Mouse (Mus musculus) ZHBTc4 (cell line): ENCODE results near the gene Art3.
"Not testable (repeated sequence)": the region's sequence is repeated elsewhere in the genome, so short reads cannot be mapped to it uniquely, and the experiment has no call there.

ENCODE experiments used
- DNase-seq: peaks from one replicate; pipeline ENCODE4 v3.0.0-alpha.2; 2011; ENCODE audit warnings: low read depth, low spot score

Art3 gene

DNA sequence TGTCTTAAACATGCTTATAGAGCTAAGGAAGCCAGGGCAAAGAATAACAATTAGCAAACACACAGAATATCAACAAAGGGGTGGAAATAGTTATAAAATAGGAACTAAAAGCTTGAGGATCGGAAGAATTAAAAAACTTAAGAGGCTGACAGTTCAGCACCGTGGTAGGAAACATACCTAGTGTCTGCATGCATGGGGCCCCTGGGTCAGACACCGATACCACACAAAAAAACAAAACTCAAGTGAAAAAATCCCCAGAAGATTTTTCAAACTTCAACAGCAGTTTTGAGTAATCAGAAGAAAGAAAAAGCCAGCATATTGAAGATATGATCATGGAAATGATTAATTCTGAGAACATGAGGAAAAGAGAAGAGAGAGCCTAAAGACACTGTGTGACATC is 5.1 kb downstream of the Art3 start:
- DNase-seq, result no peak

DNA sequence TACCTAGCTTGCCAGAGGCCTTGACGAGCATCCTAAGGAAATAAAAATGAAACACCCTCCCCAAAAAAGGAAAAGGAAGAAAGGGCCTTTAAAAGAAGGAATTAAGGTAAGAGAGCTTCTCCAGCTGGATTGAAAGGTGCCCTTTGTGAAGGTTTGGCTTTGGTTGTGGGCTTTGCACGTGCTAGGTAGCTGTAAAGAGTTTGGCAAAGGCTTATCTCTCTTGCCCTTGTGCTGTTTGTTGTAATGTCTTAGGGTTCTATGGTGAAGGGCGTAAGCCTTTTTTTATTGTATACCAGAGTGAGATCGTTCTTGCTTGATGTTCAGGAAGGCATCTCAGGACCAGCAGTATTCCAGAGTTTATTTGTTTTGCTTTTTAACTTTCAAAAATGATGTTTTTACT is 9.0 kb downstream of the Art3 start:
- DNase-seq, result no peak

DNA sequence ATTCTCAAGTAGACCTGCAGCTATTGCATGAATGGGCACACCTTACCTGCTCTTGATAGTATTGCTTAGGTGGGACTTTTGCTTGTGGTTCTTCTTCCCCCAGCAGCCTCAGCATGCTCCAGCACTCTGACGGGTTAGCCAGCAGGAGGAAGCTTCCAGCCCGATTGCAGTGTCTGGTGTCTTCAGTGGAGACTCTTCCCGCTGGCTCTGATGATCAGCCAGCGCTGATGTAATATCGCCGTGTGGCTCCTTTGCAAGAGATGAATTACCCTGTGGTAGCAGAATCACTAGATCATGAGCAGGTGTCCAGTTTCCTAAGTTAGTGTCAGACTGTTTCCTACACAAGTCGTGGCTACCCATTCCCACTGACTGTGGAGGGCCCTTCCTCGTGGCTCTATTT is 13.4 kb downstream of the Art3 start:
- DNase-seq, result no peak

DNA sequence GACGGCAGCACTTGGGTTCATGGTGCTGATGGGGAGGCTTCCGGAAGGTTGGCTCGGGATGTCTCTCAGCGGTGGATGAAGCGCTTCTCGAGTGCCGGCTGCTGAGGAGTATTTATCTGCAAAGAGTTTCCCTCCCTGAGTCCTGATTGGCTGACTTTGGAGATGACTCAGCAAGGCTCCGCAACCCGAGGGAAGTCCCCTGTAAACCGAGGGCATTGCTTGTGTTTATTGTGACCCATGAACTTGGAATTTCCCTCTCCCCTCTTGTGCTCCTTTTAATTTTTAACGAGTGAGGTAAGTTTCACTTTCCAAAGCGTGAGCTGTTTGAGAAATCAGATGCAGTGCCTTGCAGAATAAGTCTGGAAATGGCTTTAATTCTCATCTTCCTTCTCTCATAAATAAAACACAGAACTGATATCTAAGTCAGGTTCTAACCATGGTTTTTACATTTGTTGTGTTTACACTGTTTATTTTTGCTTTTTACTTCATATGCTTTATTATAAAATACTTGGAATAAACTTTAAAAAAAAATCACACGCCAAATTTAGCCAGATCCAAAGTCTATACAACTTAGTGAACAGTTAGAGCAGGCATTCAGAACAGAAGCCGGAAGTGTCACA is 17.3 kb downstream of the Art3 start, which contains the start of gene Cxcl10:
Gene Cxcl10 (minus strand): TSS at position 96 of the 620 bp plus-strand sequence.
- DNase-seq, result peak; percentile 46

DNA sequence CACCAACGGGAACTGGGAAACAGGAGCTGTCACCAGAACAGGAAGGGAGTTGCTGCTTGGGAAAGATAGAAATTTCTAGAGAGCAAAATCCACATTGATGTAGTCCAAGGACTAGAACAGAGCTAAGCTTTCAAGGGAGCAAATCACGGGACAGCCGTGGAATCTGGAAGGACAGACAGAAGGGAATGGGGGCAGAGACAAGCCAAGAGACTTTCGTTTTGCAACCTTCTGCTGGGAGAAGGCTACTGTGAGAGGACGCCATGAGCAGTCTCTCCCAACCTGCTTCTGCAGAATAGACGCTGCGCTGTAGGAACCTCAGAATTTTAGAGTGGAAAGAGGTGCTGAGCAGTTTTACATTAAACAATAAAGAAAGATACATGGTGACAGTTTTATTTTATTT is 18.1 kb downstream of the Art3 start:
- no peak for DNase-seq

DNA sequence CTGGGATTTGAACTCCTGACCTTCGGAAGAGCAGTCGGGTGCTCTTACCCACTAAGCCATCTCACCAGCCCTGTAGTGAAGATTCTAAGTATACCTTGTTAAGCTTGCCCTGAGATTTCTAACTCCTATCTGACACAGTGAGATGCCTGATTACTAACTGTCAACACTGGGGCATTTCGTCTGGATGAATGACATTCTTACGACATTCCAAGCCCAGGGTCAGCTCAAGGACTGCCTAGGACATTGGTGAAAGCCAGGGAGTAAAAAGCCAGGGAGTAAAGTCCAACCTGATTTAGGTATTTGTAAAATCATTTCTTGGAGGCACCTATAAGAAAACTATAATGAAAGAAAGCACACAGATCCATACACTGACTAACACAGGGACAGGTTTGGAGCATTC is 21.1 kb downstream of the Art3 start:
- not testable (repeated sequence) for DNase-seq

DNA sequence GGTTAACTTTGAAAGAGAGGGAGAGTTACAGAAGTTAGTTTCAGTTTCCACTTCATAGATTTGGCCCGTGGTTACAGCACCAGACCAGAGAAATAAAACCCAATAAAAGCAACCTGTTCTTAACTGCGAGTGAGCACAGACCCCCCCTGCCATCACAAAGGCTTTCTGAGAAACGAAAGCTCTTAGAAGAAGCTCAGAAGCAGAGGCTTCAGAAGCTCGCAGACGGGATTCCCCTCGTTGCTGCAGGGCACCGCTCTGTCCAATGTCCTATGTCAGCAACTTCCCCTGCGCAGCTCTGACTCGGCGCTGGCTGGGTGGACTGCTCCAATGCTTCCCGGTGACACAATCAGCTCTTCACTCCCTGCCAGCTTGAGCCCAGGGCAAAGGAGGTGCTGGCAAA is 21.9 kb downstream of the Art3 start:
- DNase-seq, result no peak

DNA sequence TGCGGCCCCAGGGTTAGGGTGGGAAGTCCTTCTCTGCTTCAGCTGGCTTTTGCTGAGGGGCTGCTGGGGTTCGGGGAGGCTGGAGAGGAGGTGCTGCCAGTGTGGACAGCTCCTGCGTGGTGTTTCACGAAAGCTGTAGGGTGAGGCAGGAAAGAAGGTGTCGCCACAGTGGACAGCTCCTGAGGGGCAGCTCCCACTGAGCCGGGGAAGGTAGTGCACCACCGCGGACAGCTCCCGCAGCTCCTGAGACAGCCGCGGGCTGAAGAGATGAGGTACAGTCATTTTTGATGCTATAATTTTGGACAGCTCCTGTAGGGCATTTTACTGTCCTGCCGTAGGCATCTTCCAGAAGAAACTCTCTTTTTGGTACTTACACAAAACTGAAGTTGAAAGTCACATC is 26.4 kb downstream of the Art3 start:
- DNase-seq, result peak; percentile 76

DNA sequence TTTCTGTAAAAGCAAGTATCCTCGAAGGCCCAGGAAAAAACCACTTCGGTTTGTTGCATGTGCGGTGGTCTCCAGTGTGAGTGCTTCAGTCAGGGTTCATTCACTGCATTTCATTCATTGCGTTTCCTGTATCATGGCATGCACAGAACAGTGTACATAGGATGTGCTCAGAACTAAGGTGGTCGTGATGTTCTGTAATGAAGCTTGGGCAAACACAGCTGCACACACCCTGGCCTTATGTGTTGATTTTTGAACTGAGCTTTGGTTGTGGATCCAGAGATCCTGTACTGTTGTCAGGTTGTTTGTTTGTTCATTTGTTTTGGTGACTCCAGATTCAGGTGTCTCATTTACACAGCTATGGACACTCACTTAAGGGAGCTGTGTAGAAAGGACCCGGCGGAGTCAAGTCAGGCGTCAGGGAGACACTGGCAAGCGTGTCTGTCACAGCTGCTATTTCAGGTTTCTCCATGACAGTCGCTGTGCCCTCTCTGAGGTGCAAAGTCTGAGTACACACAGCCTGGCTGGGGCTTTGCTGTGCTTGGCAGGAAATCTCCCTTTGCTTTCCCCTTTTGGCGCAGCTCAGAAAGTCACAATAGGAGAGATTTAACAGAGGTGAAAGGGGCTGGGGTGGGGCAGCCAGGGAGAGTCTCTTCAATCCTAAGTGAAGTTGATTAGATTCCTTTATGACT is 27.3 kb downstream of the Art3 start:
- DNase-seq, result no peak

DNA sequence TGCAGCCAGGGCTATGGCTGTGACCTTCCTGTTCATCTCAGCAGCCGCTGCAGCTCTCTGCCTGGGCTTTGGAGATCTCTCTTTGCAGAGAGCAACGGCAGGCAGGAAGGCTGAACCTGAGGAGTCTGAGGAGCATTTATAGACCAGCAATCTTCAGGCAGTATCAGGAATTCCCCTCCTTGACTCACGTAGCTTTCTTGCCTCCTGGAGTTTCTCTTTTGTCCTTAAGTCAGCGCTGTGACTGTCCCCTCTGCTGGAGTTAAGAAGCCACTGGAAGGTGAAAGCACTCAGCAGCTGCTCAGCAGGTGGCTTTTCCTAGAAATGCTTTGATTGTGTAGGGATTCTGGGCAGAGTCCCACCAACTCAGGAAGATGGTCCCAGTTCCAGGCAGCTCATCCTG is 31.6 kb downstream of the Art3 start:
- peak; percentile 81 for DNase-seq

DNA sequence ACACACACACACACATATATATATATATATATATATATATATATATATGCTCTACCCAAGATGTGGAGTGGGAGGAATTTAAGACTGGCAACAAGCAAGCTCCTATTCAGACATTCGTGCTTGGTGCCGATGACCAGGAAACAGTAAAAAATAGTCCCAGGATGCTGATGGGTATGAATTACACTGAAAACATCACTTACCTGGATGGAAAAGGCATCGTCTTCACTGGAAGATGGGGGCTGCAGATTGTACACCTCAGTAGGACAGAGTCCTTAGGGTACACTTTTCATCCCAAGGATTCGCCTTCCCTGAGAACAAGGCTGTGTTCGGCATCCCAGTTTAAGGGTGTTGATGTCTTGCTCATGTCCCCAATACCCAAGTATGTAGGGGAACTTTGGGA is 32.4 kb downstream of the Art3 start:
- DNase-seq, result no peak

DNA sequence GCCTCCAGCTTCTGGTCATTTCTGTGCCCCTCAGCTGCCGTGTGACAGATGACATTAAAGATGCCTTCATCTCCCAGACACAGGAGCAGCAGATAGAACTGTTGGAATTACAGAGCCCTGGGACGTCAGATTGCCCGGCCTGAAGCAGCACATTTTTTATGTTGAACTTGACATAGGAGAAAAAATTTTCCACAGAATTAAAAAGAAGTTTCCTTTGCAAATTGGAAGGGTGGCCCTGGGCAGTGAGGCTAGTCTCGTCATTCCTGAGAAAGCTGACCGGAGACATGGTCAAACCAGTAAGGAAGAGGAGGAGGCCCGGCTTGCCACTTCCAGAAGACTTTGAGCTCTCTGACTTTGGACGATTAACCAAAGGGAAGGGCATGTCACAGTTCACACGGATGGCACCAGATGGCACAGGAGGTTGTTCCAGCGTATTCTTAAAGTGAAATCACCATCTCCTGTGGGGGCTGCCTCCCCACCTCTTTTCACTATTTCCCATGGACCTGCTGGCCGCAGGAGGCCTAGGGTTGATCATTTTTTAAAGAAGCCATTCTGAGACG is 33.6 kb downstream of the Art3 start:
- DNase-seq, result no peak

DNA sequence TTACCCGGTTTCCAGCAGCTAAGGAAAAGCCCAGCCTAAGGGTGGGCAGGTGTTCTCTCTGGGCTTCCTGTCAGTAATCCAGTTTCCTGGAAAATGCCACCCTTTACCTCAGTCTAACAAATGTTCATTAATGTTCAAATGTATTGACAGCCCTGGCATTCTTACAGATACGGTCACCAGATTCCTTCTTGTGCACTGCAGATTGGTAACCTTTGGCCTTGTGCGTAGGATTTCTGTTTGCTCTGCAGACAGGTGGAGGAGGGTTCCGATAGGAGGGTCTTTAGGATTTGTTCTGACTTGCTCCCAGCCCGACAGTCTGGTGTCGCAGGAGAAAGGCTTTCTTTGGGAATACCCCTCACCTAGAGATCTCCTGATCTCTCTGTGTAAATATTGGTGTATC is 34.9 kb downstream of the Art3 start:
- DNase-seq, result no peak

DNA sequence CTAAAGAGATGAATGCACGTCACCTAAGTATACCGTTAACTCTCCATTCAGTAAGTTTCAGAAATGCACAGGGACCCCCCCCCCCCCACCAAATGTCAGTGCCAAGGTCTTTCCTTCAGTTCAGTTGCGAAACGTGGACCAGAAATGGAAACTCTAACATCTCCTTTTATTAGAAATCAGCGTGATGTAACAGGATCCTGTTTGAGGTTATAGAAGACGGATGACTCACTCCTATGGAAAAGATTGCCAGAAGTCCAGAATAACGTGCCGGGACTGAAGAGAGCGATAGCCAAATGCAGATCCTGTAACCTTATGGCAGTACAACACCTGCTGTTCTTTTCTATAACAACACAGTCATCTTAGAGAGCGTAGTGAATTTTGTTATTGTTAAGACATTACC is 36.8 kb downstream of the Art3 start:
- no peak for DNase-seq

DNA sequence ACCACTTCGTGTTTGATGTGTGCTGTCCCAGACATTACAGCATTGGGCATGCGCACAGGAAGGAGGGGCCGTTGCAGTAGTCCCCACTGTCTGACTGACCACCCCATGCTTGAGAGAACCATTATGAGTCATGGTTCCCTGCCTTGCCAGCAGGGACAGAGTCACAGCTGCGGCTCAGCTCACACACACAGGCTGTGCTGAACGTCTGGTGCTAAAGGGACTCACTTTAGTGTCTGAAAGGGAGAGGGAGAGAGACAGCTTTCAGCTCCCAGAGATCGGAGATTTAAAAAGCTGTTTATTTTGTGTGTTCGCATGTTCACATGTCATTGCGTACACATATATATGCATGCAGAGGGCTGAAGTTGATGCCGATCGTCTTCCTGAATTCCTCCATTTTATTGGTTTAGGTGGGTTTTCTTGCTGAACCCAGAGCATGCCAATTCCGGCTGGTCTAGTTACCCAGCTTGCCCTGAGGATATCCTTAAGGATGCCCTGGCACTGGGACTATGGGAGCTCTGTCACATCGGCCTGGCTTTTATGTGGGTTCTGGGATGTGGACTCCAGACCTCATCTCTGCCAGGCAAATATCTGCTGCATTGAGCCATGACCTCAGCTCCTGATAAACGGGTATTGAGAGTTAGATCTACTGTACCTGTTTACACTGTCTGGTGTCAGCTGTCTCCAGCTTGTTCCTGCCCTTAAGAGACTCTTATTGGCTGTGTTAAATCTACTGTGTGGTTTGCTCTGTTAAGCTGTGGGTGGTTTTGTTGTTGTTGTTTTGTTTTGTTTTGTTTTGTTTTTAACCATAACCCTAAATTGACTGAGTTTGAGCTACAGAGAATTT is 37.7 kb downstream of the Art3 start:
- DNase-seq, result no peak

DNA sequence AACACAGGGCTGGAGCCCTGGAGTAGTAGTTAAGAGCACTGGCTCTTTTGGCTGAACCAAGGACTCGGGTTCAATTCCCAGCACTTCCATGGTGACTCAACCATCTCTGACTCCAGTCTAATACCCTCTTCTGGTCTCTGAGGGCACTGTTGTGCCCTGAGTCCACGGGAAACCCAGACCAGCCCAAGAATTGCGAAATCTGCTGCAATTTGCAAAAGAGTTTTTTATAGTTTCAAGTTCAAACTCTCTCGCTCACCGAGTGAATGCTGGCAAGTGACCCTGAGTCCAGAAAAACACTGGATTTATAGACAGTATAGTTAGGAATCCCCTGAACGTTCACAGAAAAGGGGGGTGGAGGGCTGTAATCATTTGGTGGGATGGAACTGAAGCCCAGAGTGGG is 38.8 kb downstream of the Art3 start:
- no peak for DNase-seq

DNA sequence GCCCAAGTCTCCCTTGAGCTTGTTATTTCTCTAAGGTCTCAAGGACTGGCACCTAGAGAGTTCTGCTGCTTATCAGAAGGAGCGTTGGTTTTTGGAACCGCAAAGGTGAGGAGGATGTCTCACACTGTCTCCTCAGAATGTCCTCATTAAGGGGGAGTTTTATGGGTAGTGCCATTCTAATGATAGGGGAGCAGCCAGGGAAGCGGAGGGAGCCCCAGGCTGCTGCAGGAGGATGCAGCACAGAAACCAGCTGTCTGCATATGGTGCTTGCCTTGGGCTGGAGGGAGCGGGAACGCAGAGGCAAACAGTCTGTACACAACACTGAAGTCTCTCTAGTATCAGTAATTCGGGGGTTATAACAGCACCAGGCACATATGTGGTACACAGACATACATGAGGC is 39.3 kb downstream of the Art3 start:
- no peak for DNase-seq

DNA sequence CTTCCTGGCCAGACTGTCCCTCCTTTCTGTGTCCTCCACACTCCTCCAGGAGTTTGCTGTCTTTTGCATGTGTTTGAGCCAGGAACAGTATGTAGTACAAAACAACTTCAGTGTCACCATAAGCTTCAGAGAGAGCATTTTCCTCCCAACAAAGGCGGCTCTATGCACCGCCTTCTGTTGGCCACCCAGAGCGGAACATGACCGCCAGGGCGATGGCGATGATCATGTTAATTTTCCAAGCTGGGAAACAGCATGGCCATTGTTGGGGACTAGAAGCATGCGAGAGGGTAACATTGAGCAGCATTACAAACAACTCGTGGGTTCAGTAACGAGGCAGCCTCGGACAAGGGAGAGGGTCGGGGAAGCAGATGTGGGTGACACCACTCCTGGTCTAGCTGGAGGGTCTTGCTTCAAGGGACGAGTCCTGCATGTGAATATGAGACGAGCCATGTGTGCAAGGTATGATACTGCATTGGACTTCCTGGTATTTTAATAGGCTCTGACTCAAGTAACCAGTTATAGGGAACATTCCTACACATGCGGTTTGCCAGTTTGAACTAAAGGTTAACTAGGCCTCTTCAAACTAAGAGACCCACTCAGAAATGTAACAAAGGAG is 39.8 kb downstream of the Art3 start:
- DNase-seq, result no peak

DNA sequence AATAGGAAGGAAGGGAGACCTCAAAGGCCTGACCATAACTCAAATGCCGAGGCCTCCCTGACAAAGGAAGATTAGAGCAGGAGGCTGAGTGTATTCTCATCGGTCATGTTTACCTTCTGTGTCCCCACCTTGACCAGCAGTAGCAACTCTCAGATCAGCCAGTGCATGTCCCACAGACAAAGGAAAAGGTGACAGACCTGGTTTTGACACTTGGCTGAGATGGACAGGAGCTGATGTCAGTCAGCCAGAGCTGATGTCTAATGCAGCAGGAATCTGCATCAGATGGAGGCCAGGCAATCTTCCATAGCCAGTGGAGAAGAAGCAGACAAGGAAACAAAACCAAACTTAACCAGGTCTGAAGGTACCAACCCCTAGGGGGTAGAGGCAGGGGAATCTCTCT is 41.0 kb downstream of the Art3 start:
- DNase-seq, result no peak

DNA sequence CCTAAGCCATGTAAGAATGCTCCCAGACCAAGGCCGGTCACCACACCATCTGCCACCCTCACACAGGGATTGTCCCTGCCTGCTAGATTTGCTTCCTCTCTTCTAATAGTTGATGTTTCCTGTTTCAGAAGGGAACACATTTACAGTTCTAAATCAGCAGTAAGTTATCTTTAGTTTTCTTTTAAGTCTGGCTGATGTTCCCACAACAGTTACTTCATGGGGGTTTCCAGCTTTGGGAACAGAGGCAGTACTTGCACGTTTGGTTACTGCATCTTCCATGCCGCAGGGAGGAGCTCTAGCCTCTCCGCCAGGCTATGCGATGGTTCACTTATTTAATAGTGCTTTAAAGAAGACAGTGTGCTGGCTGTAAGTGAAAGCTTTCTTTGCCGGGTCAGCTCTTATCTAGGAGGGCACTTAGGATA is 43.1 kb downstream of the Art3 start:
- DNase-seq, result no peak

DNA sequence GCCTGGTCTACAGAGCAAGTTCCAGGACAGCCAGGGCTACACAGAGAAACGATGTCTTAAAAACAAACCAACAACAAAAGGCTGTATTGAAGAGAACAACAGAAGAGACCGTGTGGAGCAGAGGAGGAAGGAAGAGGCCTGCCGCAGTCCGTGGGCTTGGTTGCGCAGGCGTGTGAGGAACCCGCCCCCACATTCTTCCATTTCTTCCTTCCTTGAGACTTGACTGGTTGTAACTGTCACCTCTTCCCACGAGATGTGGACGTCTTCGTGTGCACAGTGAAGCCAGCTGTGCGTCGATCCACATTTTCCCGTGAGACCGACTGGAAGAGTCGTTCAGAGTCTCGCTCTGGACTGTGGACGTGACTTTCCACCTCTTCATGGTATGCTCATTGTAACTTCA is 43.7 kb downstream of the Art3 start:
- peak; percentile 35 for DNase-seq

DNA sequence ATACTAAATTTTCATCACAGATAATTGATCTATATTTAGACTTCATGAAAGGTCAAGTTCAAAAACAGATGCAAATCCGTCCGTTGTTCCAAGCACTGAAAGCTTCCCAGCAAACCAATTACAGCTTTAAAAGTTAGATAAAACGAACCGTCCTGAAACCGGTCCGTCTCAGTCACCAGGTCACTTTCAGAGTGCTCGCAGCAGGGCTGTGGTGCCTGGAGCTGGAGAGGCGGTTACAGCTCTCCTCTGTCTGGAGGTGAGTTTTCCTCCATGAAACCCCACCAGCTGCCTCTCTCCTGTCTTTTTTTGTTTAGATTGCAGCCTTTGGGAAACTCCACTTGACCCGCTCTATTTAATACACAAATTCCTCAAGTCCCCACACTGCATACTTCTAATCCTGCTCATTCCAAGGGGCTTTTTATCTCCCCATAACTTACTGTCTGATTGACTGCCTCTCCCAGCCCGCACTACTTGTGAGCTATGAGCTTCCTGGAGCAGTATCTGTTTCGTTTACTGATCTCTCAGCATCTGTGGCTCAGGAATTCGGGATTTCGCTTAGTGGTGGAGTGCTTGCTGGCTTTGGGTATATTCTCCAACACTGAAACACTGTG is 45.3 kb downstream of the Art3 start:
- no peak for DNase-seq
